Mouse (Mus musculus): ENCODE data around the gene Dmrt3. TPM values are rescaled to one million over a fixed set of nuclear protein-coding genes. Genes with fewer than 3 reads are reported as not detected.

The Dmrt3 gene
- polyA plus RNA-seq, 1 experiment, result not detected

DNA sequence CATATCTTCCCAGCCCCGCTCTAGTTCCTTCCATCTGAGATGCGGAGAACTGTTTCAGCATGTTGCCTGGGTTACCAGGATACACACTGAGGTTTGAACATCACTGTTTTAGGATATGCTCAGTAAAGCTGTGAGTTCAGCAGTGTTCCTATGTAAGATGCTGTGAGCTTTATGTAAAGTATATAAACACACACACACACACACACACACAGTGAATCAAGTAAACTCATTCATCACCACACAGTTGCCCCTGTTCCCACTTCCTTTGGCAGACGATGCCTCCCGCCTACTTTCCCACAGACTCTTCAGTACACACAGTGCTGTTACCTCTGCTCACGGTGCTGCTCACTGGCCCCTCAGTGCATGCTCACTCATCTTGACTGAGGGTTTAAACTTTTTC is 42.5 kb downstream of the Dmrt3 start:
- Histone ChIP-seq H3K4me1 (ENCODE audit: control insufficient read depth, insufficient read depth, insufficient read length, low read length) (no peaks in the 10 kb centered on the region), H3K27ac (replicated peaks; ENCODE audit: low read depth, low read length) (no peak overlapping the region), H3K4me3 (ENCODE audit: insufficient read depth, low read depth, low read length) (no peak overlapping the region)

DNA sequence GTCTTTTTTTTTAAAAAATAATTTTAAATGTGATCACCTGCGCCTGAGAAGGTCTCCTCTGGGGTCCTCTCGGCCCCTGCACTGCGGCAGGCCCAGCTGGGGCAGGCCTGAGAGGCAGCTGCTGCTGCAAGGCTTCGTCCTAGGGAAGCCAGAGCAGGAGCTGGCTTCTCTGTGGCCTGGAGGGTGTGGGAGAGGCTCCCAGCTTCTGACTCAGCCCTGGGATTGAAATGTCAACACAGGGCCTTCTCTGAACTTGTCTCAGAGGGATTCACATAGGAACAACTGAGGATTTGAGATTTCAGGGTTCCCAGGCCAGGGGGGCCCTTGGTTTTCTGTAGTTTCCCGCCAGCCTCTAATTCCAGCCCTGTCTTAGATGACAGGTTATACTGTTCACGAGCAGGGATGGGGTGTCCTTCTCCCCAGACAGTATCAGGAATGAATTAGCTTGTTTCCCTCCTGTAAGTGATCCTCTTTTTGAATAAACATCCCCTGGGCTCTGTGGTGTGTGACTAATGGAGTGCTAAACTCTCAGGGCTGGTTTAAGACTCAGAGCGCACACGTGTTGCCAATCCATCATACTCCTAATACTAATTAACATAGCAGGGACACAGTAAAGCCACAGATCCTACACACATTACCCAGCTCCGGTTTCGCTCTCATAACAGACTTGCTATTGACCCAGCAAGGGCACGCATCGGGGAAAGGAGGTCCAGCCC is 44.1 kb downstream of the Dmrt3 start:
- no peak overlapping the region for H3K4me3 ChIP-seq (ENCODE audit: insufficient read depth, low read depth, low read length)
- H3K27ac ChIP-seq (replicated peaks; ENCODE audit: low read depth, low read length), result no peak overlapping the region
- no peaks in the 10 kb centered on the region for H3K4me1 ChIP-seq (ENCODE audit: control insufficient read depth, insufficient read depth, insufficient read length, low read length)

- Histone ChIP-seq H3K4me1 (ENCODE audit: control insufficient read depth, insufficient read depth, insufficient read length, low read length) (no peaks in the 10 kb centered on the region), H3K27ac (replicated peaks; ENCODE audit: low read depth, low read length) (0 out of 2 replicates have a peak overlapping the region, but pooled peaks have one; percentile 17), H3K4me3 (ENCODE audit: insufficient read depth, low read depth, low read length) (peak overlapping the region; percentile 6; the same call in 1 of the 2 replicates)
These were observed 55.6 kb downstream of the Dmrt3 start for GRCm38 (mm10) chr19:25665486-25666339.

- H3K4me3 ChIP-seq (ENCODE audit: insufficient read depth, low read depth, low read length), result no peak overlapping the region
- H3K4me1 ChIP-seq (ENCODE audit: control insufficient read depth, insufficient read depth, insufficient read length, low read length), result no peaks in the 10 kb centered on the region
- no peak overlapping the region for H3K27ac ChIP-seq (replicated peaks; ENCODE audit: low read depth, low read length)
These were observed 57.7 kb downstream of the Dmrt3 start for GRCm38 (mm10) chr19:25667836-25668235.

DNA sequence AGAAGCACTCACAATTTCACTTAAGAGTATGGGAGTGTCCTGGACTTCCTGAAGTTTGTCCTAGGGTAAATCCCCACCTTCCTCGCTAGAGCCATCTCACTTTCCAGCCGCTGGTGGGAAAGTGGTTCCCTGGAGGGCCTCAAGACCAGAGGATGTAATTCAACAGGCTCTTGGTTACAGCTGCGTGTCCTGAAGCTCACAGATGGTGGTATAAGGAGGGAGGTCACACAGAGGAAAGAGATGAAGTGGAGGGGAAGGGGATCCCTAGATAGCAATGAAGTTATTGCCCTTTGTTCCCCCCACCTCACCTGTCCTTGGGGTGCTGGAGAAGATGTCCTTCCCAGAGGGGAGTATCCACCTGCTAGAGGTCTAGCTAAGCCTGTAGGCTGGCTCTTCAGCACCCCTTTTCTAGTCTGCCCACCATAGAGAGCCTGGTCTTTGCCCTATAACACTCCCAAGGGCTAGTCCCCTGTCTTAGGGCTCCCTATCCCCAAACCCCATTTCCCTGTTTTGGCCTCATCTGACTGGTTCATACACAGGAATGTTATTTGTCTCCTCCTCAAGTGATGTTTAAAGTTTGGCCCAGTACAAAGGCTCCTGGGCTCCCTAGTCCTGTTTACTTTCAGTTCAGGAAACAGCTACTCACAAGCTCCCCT is 59.6 kb downstream of the Dmrt3 start:
- H3K4me3 ChIP-seq (ENCODE audit: insufficient read depth, low read depth, low read length), result no peak overlapping the region
- no peak overlapping the region for H3K27ac ChIP-seq (replicated peaks; ENCODE audit: low read depth, low read length)

GRCm38 (mm10) chr19:25670571-25671285 is 60.6 kb downstream of the Dmrt3 start:
- Histone ChIP-seq H3K27ac (replicated peaks; ENCODE audit: low read depth, low read length) (no peak overlapping the region), H3K4me3 (ENCODE audit: insufficient read depth, low read depth, low read length) (no peak overlapping the region), H3K4me1 (ENCODE audit: control insufficient read depth, insufficient read depth, insufficient read length, low read length) (no peaks in the 10 kb centered on the region)

More for the DNA sequence above, 59.6 kb downstream of the Dmrt3 start:
- H3K4me1 ChIP-seq (ENCODE audit: control insufficient read depth, insufficient read depth, insufficient read length, low read length), result no peaks in the 10 kb centered on the region

DNA sequence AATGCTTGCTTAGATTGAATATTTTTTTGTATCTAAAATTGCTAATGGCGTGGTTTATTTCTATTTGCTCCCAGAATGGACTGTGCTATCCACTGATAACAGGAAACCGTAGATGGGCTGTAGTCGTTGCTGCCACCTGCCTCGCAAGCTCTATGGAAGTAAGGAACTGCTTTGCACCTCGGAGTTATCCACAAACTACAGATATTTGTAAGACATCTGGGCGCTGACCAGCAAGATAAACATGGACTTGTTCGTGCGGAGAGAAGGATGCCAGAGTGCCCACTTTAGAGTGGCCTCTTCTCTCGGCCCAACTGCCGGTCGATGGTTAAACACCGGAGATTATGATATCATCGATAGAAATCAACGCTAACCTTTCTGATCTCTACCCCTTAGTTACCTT is 61.6 kb downstream of the Dmrt3 start:
- peak overlapping the region; percentile 30; the same call in 1 of the 2 replicates for H3K27ac ChIP-seq (replicated peaks; ENCODE audit: low read depth, low read length)
- peak overlapping the region; percentile 53 for H3K4me3 ChIP-seq (ENCODE audit: insufficient read depth, low read depth, low read length)
- no peaks in the 10 kb centered on the region for H3K4me1 ChIP-seq (ENCODE audit: control insufficient read depth, insufficient read depth, insufficient read length, low read length)

- H3K4me3 ChIP-seq (ENCODE audit: insufficient read depth, low read depth, low read length), result peak within 1 kb of the TSS; percentile 69
- H3K4me1 ChIP-seq (ENCODE audit: control insufficient read depth, insufficient read depth, insufficient read length, low read length), result no peaks in the 10 kb centered on the region
- H3K27ac ChIP-seq (replicated peaks; ENCODE audit: low read depth, low read length), result peak within 1 kb of the TSS; percentile 85
These were observed 62.2 kb downstream of the Dmrt3 start, which contains the start of gene Dmrt2 for GRCm38 (mm10) chr19:25672101-25672950. TSS of gene Dmrt2 (plus strand) at chr19:25672411.

Other genes starting within 250 kb of the Dmrt3 start
- gene Dmrt1, start 104.7 kb upstream of the Dmrt3 start, polyA plus RNA-seq (2012; ENCODE audit: insufficient read depth, insufficient read length, missing spikeins), result not detected in 2 replicates
- gene Dmrt2, start 62.1 kb downstream of the Dmrt3 start, polyA plus RNA-seq (2012; ENCODE audit: insufficient read depth, insufficient read length, missing spikeins), result 13.5 and 19.3 TPM in 2 replicates

Data from brown adipose tissue, adult 24 weeks (tissue).